Mouse (Mus musculus): ENCODE results near the gene B2m. TPM values are rescaled to one million over a fixed set of nuclear protein-coding genes. Genes with fewer than 3 reads are reported as not detected.

B2m gene
- 2,912 TPM for polyA plus RNA-seq (2014; fragmentation: Illumina TruSeq; extraction: RNeasy Lipid Tissue Mini Kit (QIAGEN cat#74804); ENCODE audit: low read depth, low replicate concordance)

DNA sequence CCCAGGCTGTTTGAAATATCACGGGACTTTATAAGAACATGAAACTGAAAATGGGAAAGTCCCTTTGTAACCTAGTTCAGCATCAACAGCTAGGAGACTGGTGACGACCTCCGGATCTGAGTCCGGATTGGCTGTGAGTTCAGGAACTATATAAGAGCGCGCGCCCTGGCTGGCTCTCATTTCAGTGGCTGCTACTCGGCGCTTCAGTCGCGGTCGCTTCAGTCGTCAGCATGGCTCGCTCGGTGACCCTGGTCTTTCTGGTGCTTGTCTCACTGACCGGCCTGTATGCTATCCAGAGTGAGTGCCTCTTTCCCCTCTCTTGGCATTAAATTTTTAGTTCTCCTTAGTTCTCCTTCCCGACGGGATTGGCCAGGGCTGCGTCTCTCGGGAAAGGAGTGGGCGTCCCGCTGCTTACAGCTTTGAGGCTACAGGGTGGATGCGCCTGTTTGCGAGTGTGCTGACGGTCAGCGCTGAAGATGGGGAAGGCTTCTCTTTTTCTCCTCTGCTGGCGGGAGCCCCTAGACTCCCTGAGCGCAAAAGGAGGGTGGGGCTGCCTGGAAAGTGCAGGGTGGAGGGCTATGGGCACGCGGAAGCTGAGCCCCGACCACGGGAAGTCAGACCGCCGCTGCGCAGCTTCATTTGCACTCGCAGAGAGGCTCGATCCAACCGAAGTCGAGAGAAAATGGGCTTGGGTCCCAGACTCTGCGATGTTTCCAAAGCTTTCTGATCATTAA, at the start of gene B2m:
TSS of gene B2m (plus strand) at position 179 of the 734 bp plus-strand sequence.

DNA sequence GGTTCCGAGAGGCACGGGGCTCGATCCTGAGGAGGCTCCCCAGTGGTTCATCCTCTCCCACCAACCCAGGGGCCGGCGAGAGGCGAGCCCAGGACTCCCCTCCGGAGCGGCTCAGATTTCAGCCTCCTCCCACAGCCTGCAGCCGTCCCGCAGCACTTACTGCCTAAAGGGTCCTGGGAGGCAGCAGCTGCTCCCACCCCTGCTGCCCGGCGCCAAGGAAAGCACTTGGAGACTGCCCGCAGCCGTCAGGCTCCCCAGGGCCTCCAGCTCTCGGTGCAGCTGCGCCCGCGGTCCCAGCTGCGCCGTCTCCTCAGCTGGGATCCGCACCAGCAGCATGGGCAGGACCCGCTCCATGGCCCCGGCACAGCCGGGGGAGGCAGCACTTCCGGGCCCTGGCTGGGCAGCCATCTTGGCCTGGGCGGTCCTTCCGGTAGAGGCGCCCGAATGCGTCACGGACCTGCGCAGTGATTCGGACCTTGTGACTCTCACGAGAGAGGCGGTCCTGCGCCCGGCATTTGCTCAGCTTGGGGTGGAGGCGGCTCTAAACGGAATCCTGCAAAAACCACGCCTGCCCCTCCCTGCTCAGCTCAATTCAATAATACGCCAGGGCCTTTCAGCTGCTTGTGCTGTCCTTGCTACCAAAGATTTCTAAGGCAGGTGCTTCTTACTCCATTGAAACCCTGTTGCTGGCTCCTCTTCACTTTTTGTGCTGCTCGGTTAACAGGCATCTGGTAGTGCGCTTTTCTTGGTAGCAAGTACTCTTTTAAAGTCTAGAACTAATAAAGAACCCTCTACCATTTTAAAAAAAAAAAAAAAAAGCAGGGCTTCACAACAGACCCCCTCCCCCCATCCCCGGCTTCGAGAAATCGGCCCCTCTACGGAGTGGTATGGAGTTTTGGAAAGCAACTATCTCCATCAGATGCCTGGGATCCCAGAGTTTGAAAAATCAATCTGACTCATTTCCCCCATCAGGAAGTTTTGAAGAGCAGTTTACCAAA, 29.2 kb upstream of the B2m start, which contains the start of gene Spg11:
TSS of gene Spg11 (minus strand) at position 426 of the 998 bp plus-strand sequence.

DNA sequence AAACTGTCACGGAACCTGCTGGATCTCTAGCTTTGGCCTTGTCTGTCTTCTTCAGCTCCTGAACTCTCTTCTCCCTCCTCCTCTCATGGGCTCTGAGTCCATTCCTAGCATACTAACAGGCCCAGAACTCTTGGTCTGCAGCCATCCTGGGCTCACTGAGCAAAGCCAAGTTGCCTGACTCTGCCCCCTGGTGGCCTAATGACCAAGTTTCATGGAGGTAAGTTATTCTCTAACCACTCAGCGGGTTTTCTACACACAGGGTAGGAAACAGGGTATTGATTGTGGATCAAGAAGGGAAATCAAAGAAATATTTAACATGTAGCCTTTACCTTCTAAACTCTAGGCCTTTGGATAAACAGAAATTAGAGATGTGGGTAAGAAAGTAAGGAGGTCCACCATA, 13.2 kb downstream of the B2m start, which contains the start of gene Trim69:
TSS of gene Trim69 (plus strand) at position 21 of the 400 bp plus-strand sequence.

DNA sequence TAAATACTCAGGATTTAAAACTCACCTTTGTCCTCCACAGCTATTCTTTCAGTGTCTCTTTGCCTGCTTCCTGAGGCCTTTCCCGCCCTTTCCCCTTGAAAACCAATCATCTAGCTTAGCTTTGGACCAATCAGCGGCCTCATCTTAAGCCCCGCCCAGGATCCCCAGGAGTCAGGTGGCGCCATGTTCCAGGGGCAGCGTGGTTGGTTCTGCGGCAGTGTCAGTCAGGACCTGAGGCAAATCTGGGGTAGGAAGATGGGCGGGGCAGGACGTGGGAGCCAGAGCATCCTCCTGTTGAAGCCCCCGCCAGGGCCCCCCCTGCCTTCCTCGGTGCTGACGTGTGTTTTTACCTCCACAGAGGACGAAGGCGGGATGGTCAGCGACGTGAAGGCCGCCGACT, 38.6 kb downstream of the B2m start, which contains the start of the genes Patl2 and Terb2:
TSS of gene Patl2 (minus strand) at position 84 of the 400 bp plus-strand sequence.
TSS of gene Terb2 (plus strand) at position 167 of the 400 bp plus-strand sequence.

Other genes starting within 250 kb of the B2m start
- 12.1 TPM for gene Ctdspl2, start 191.7 kb upstream of the B2m start, polyA plus RNA-seq (2014; fragmentation: Illumina TruSeq; extraction: RNeasy Lipid Tissue Mini Kit (QIAGEN cat#74804); ENCODE audit: low read depth, low replicate concordance)
- not detected for gene Mageb3, start 191.6 kb upstream of the B2m start, polyA plus RNA-seq (2014; fragmentation: Illumina TruSeq; extraction: RNeasy Lipid Tissue Mini Kit (QIAGEN cat#74804); ENCODE audit: low read depth, low replicate concordance)
- gene Eif3j1, start 119.1 kb upstream of the B2m start, polyA plus RNA-seq (2014; fragmentation: Illumina TruSeq; extraction: RNeasy Lipid Tissue Mini Kit (QIAGEN cat#74804); ENCODE audit: low read depth, low replicate concordance) = 16.7 TPM
- gene Spg11, start 29.3 kb upstream of the B2m start, polyA plus RNA-seq (2014; fragmentation: Illumina TruSeq; extraction: RNeasy Lipid Tissue Mini Kit (QIAGEN cat#74804); ENCODE audit: low read depth, low replicate concordance) = 13.2 TPM
- gene Trim69, start 13.0 kb downstream of the B2m start, polyA plus RNA-seq (2014; fragmentation: Illumina TruSeq; extraction: RNeasy Lipid Tissue Mini Kit (QIAGEN cat#74804); ENCODE audit: low read depth, low replicate concordance) = 2.5 TPM
- 0.20 TPM for gene Patl2, start 38.5 kb downstream of the B2m start, polyA plus RNA-seq (2014; fragmentation: Illumina TruSeq; extraction: RNeasy Lipid Tissue Mini Kit (QIAGEN cat#74804); ENCODE audit: low read depth, low replicate concordance)
- gene Terb2, start 38.6 kb downstream of the B2m start, polyA plus RNA-seq (2014; fragmentation: Illumina TruSeq; extraction: RNeasy Lipid Tissue Mini Kit (QIAGEN cat#74804); ENCODE audit: low read depth, low replicate concordance) = not detected
- gene Sord, start 87.1 kb downstream of the B2m start, polyA plus RNA-seq (2014; fragmentation: Illumina TruSeq; extraction: RNeasy Lipid Tissue Mini Kit (QIAGEN cat#74804); ENCODE audit: low read depth, low replicate concordance) = 86.4 TPM
- 0.24 TPM for gene Duox2, start 150.8 kb downstream of the B2m start, polyA plus RNA-seq (2014; fragmentation: Illumina TruSeq; extraction: RNeasy Lipid Tissue Mini Kit (QIAGEN cat#74804); ENCODE audit: low read depth, low replicate concordance)
- not detected for gene Duoxa2, start 151.2 kb downstream of the B2m start, polyA plus RNA-seq (2014; fragmentation: Illumina TruSeq; extraction: RNeasy Lipid Tissue Mini Kit (QIAGEN cat#74804); ENCODE audit: low read depth, low replicate concordance)
- 1.0 TPM for gene Duoxa1, start 166.0 kb downstream of the B2m start, polyA plus RNA-seq (2014; fragmentation: Illumina TruSeq; extraction: RNeasy Lipid Tissue Mini Kit (QIAGEN cat#74804); ENCODE audit: low read depth, low replicate concordance)
- 0.09 TPM for gene Duox1, start 168.0 kb downstream of the B2m start, polyA plus RNA-seq (2014; fragmentation: Illumina TruSeq; extraction: RNeasy Lipid Tissue Mini Kit (QIAGEN cat#74804); ENCODE audit: low read depth, low replicate concordance)
- 15.8 TPM for gene Shf, start 221.5 kb downstream of the B2m start, polyA plus RNA-seq (2014; fragmentation: Illumina TruSeq; extraction: RNeasy Lipid Tissue Mini Kit (QIAGEN cat#74804); ENCODE audit: low read depth, low replicate concordance)